Mouse (Mus musculus) small intestine, adult 2 months (tissue): ENCODE data around the gene Olfr380. TPM values are rescaled to one million over a fixed set of nuclear protein-coding genes. Genes with fewer than 3 reads are reported as not detected.

Experiments used
- H3K27ac ChIP-seq: fragments of 200-500 bp; 2 replicates; pipeline ENCODE4 v1.5.1; 2012; ENCODE audit warnings: low read depth, low read length, control low read depth, inconsistent platforms; ENCODE audit not compliant: insufficient read depth
- H3K27me3 ChIP-seq: fragments of 200-500 bp; 2 replicates; pipeline ENCODE4 v1.6.1; 2012; ENCODE audit warnings: mild to moderate bottlenecking, moderate library complexity, low read length, inconsistent platforms; ENCODE audit not compliant: control insufficient read depth, insufficient read depth
- H3K36me3 ChIP-seq: fragments of 200-500 bp; 2 replicates; pipeline ENCODE4 v1.6.1; 2012; ENCODE audit warnings: mild to moderate bottlenecking, low read length, control low read depth, inconsistent platforms; ENCODE audit not compliant: control insufficient read depth, insufficient read depth
- H3K4me1 ChIP-seq: fragments of 200-500 bp; 2 replicates; pipeline ENCODE4 v1.6.1; 2012; ENCODE audit warnings: low read length, inconsistent platforms, mixed read lengths; ENCODE audit not compliant: control insufficient read depth, insufficient read depth, insufficient read length
- H3K4me3 ChIP-seq: fragments of 200-500 bp; 2 replicates; pipeline ENCODE4 v1.5.1; 2012; ENCODE audit warnings: low read depth, mild to moderate bottlenecking, control low read depth, inconsistent platforms, low read length, moderate library complexity
- CTCF ChIP-seq: fragments of 200-500 bp; IDR thresholded peaks from 2 replicates; pipeline ENCODE4 v1.5.1; 2012; ENCODE audit warnings: low read depth, mild to moderate bottlenecking, control low read depth, inconsistent platforms, low read length, moderate library complexity, mixed read lengths; ENCODE audit not compliant: insufficient replicate concordance, insufficient read length; ENCODE audit errors: extremely low read depth
- POLR2A ChIP-seq: fragments of 200-500 bp; IDR thresholded peaks from 2 replicates; pipeline ENCODE4 v1.6.1; 2012; ENCODE audit warnings: low read depth, mild to moderate bottlenecking, control low read depth, inconsistent platforms, low read length, moderate library complexity
- WGBS: fragments of 180-500 bp; shearing (Covaris S2); methylation state at CpG from one replicate; pipeline ENCODE4 v1.1.7; 2018; 5-methylcytosine and 5-hydroxymethylcytosine counted together
- polyA plus RNA-seq: library from polyadenylated mRNA; depleted of rRNA; stranded (reverse); fragments of >200 nt; gene quantifications from 2 replicates; pipeline ENCODE4 v1.2.3, GENCODE M21; 2012; rRNA removed

The Olfr380 gene
- not detected in 2 replicates for polyA plus RNA-seq

DNA sequence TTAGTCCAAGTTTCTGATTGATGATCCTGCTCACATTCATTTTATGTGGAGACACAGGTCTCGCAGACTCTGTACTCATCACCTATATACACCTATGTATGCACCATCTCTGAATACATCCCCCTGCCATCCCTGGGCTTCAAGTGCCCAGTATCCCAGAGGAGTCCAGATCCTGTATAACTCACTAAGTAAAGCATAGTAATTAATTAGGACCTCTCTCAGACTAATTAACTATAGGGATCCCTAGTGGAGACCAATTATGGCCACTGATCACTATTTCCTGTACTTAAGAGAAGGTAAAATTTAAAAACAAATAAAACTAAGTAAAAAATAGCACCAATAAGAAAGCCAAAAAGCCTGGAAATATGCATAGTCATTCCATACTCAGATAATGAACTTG, at the start of gene Olfr380:
Gene Olfr380 (minus strand): TSS at position 101 of the 400 bp plus-strand sequence.
- H3K4me3 ChIP-seq = no peak within 1 kb of the TSS
- H3K27ac ChIP-seq = no peak within 1 kb of the TSS
- no peaks in the 10 kb centered on the region for H3K4me1 ChIP-seq
- no peaks in the 10 kb centered on the region for H3K36me3 ChIP-seq
- no peak for TF ChIP-seq CTCF
- TF ChIP-seq POLR2A = no peak
- WGBS = 96% methylated on average over 1 of the region's 1 CpGs
- H3K27me3 ChIP-seq = no peaks in the 10 kb centered on the region

GRCm38 (mm10) chr11:73491503-73491902, 34.2 kb upstream of the Olfr380 start, which contains the start of gene Olfr381:
Gene Olfr381, minus strand, starts transcription at chr11:73491603.
- H3K36me3 ChIP-seq = no peaks in the 10 kb centered on the region
- H3K4me3 ChIP-seq = no peak within 1 kb of the TSS
- TF ChIP-seq CTCF (no peak), POLR2A (no peak)
- no peak within 1 kb of the TSS for H3K27ac ChIP-seq
- no peaks in the 10 kb centered on the region for H3K27me3 ChIP-seq
- H3K4me1 ChIP-seq = no peaks in the 10 kb centered on the region

GRCm38 (mm10) chr11:73428377-73428776, 28.9 kb downstream of the Olfr380 start, which contains the start of gene Olfr378:
Gene Olfr378, minus strand, starts transcription at chr11:73428477.
- TF ChIP-seq POLR2A = no peak
- no peak for TF ChIP-seq CTCF
- no peaks in the 10 kb centered on the region for H3K27me3 ChIP-seq
- no peaks in the 10 kb centered on the region for H3K36me3 ChIP-seq
- H3K4me3 ChIP-seq = no peak within 1 kb of the TSS
- 81% methylated on average over 1 of the region's 1 CpGs for WGBS
- H3K4me1 ChIP-seq = no peaks in the 10 kb centered on the region
- no peak within 1 kb of the TSS for H3K27ac ChIP-seq

Other genes with a start within 250 kb of the Olfr380 start
- 0.10 and 0.25 TPM in 2 replicates for gene Trpv1, start 223.2 kb downstream of the Olfr380 start, polyA plus RNA-seq
- 0.17 and 0.86 TPM in 2 replicates for gene Trpv3, start 190.1 kb downstream of the Olfr380 start, polyA plus RNA-seq
- gene Aspa, start 127.9 kb downstream of the Olfr380 start, polyA plus RNA-seq = 1.4 and 9.3 TPM in 2 replicates
- not detected in 2 replicates for gene Gm49340, start 127.8 kb downstream of the Olfr380 start, polyA plus RNA-seq
- gene Spata22, start 127.8 kb downstream of the Olfr380 start, polyA plus RNA-seq = not detected in 2 replicates
- 0.22 TPM in 1 of 2 replicates, not detected in the other for gene Olfr20, start 106.7 kb downstream of the Olfr380 start, polyA plus RNA-seq
- gene Olfr376, start 86.3 kb downstream of the Olfr380 start, polyA plus RNA-seq = not detected in 2 replicates
- not detected in 2 replicates for gene Olfr1, start 57.9 kb downstream of the Olfr380 start, polyA plus RNA-seq
- not detected in 2 replicates for gene Olfr378, start 29.0 kb downstream of the Olfr380 start, polyA plus RNA-seq
- not detected in 2 replicates for gene Olfr381, start 34.1 kb upstream of the Olfr380 start, polyA plus RNA-seq
- not detected in 2 replicates for gene Olfr382, start 59.7 kb upstream of the Olfr380 start, polyA plus RNA-seq
- gene Olfr385, start 135.5 kb upstream of the Olfr380 start, polyA plus RNA-seq = not detected in 2 replicates
- gene Olfr384, start 141.1 kb upstream of the Olfr380 start, polyA plus RNA-seq = not detected in 2 replicates
- not detected in 2 replicates for gene Zfp735, start 231.3 kb upstream of the Olfr380 start, polyA plus RNA-seq